Comparison of ENCODE assay signal across 8 mouse cellular contexts in the genomic region with DNA sequence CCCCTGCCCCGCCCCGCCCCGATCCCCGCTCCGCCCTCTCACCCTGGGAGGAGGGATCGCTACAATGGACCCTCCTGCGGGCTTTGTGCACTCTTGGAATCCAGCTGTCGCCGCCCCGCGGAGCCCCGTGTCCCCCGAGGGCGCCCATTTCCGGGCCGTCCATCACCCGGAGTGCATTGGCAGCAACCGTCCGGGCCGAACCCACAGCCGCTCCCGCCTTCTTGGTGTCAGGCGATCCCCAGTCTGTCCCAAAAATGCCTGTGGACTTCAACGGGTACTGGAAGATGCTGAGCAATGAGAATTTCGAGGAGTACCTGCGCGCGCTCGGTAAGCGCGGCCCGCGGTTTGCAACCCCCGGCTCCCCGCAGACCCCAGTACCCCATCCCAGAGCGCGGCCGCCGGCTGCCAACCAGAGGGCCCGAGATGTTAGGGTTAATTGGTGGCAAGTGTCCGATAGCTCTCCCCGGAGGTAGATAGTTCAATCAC. TPM values are rescaled to one million over a fixed set of nuclear protein-coding genes. Genes with fewer than 3 reads are reported as not detected.
DNase-seq lines count a peak whose midpoint lies in the region; ATAC-seq and TF ChIP-seq lines count a peak whose summit lies in the region.

No protein-coding gene starts in this region.

- H3K27me3 ChIP-seq in forebrain, embryonic 15.5 days = 0 out of 2 replicates have a peak, but pooled peaks cover 4% of the 10 kb centered on the region
- H3K27me3 ChIP-seq in hindbrain, embryonic 10.5 days (ENCODE audit: insufficient read depth, poor library complexity, severe bottlenecking) = peaks cover 93% of the 10 kb centered on the region
- H3K27me3 ChIP-seq in limb, embryonic 14.5 days (ENCODE audit: control insufficient read depth, insufficient read depth, low read length) = no peaks in the 10 kb centered on the region
- 0 out of 2 replicates have a peak, but pooled peaks cover 11% of the 10 kb centered on the region for H3K27me3 ChIP-seq in midbrain, embryonic 14.5 days (ENCODE audit: control insufficient read depth, insufficient read depth, low read length)

- H3K27ac ChIP-seq in forebrain, embryonic 15.5 days (replicated peaks) = peak overlapping the region; percentile 32; the same call in 1 of the 2 replicates
- peak overlapping the region; percentile 85 for H3K27ac ChIP-seq in hindbrain, embryonic 10.5 days
- 0 out of 2 replicates have a peak overlapping the region, but pooled peaks have one; percentile 9 for H3K27ac ChIP-seq in limb, embryonic 14.5 days (replicated peaks; ENCODE audit: low read depth, low read length)
- no peak overlapping the region for H3K27ac ChIP-seq in midbrain, embryonic 14.5 days (replicated peaks; ENCODE audit: low read depth, low read length)

- H3K36me3 ChIP-seq in forebrain, embryonic 15.5 days = no peaks in the 10 kb centered on the region
- H3K36me3 ChIP-seq in hindbrain, embryonic 10.5 days = no peaks in the 10 kb centered on the region
- no peaks in the 10 kb centered on the region for H3K36me3 ChIP-seq in limb, embryonic 14.5 days (ENCODE audit: control insufficient read depth, insufficient read depth, low read length)
- H3K36me3 ChIP-seq in midbrain, embryonic 14.5 days (ENCODE audit: control insufficient read depth, insufficient read depth, low read length) = no peaks in the 10 kb centered on the region

- H3K9me3 ChIP-seq in forebrain, embryonic 15.5 days = no peaks in the 10 kb centered on the region
- H3K9me3 ChIP-seq in hindbrain, embryonic 10.5 days = no peaks in the 10 kb centered on the region
- H3K9me3 ChIP-seq in limb, embryonic 14.5 days (ENCODE audit: control insufficient read depth, low read length) = no peaks in the 10 kb centered on the region
- no peaks in the 10 kb centered on the region for H3K9me3 ChIP-seq in midbrain, embryonic 14.5 days (ENCODE audit: control insufficient read depth, low read length)

- H3K4me2 ChIP-seq in forebrain, embryonic 15.5 days (replicated peaks) = peak overlapping the region; percentile 86
- peak overlapping the region; percentile 79 for H3K4me2 ChIP-seq in limb, embryonic 14.5 days (replicated peaks; ENCODE audit: low read depth, low read length, severe bottlenecking)
- H3K4me2 ChIP-seq in midbrain, embryonic 14.5 days (ENCODE audit: low read length) = peak overlapping the region; percentile 71

- H3K4me3 ChIP-seq in forebrain, embryonic 15.5 days = peak overlapping the region; percentile 59
- peak overlapping the region; percentile 64 for H3K4me3 ChIP-seq in hindbrain, embryonic 10.5 days
- H3K4me3 ChIP-seq in limb, embryonic 14.5 days (replicated peaks; ENCODE audit: low read length) = peak overlapping the region; percentile 60
- H3K4me3 ChIP-seq in midbrain, embryonic 14.5 days (replicated peaks; ENCODE audit: low read depth, low read length) = peak overlapping the region; percentile 42

- H3K4me1 ChIP-seq in forebrain, embryonic 15.5 days = peaks cover 27% of the 10 kb centered on the region
- peaks cover 66% of the 10 kb centered on the region for H3K4me1 ChIP-seq in hindbrain, embryonic 10.5 days (replicated peaks)
- peaks cover 27% of the 10 kb centered on the region for H3K4me1 ChIP-seq in limb, embryonic 14.5 days (ENCODE audit: control insufficient read depth, insufficient read depth, low read length)
- peaks cover 23% of the 10 kb centered on the region for H3K4me1 ChIP-seq in midbrain, embryonic 14.5 days (ENCODE audit: control insufficient read depth, insufficient read depth, low read length)

- under 1% methylated on average over 42 of the region's 42 CpGs for WGBS in forebrain, embryonic 15.5 days
- under 1% methylated on average over 42 of the region's 42 CpGs for WGBS in hindbrain, embryonic 10.5 days
- WGBS in limb, embryonic 14.5 days = 1% methylated on average over 29 of the region's 42 CpGs
- WGBS in midbrain, embryonic 14.5 days = under 1% methylated on average over 41 of the region's 42 CpGs

- DNase-seq in right cerebral cortex, postnatal 4 days = peak; percentile 29
- DNase-seq in right cerebral cortex, adult 2 months (ENCODE audit: low spot score in 2 of 2) = no peak
- peak; percentile 70 for DNase-seq in hindbrain, embryonic 10.5 days (ENCODE audit: low spot score)
- DNase-seq in limb, embryonic 14.5 days (ENCODE audit: low spot score) = peak; percentile 38
- DNase-seq in midbrain, embryonic 14.5 days = peak; percentile 65
- DNase-seq in urinary bladder, postnatal 14 days (ENCODE audit: low spot score) = peak; percentile 58
- no peak for DNase-seq in right cerebral cortex, postnatal 25 days

- peak; percentile 42 for ATAC-seq in forebrain, embryonic 15.5 days (replicated peaks)
- ATAC-seq in limb, embryonic 14.5 days (ENCODE audit: low FRiP score, low read depth) = peak; percentile 74
- ATAC-seq in midbrain, embryonic 14.5 days (ENCODE audit: low FRiP score, low TSS enrichment) = peak; percentile 61

- no peak for TF ChIP-seq POLR2A in limb, embryonic 14.5 days (IDR thresholded peaks at IDR 0.05; ENCODE audit: borderline replicate concordance, extremely low read depth, insufficient read depth, insufficient read length)

- H3K9ac ChIP-seq in forebrain, embryonic 15.5 days (replicated peaks) = peak overlapping the region; percentile 70
- H3K9ac ChIP-seq in limb, embryonic 14.5 days (ENCODE audit: low read depth, low read length, severe bottlenecking) = peak overlapping the region; percentile 74
- H3K9ac ChIP-seq in midbrain, embryonic 14.5 days (replicated peaks; ENCODE audit: low read length) = peak overlapping the region; percentile 49

RNA-seq across cellular contexts. Expression of gene Rbp1, which starts 2.0 kb away (rescaled TPM):
- polyA plus RNA-seq in forebrain, embryonic 15.5 days (2015; fragmentation: Nextera tagmentation; extraction: Ambion mirVana) = 42.7 and 49.4 TPM in 2 replicates
- 29.2 and 30.2 TPM in 2 replicates for polyA plus RNA-seq in hindbrain, embryonic 10.5 days (2016; fragmentation: Nextera tagmentation; extraction: Ambion mirVana)
- polyA plus RNA-seq in limb, embryonic 14.5 days (2012; rRNA removed) = 39.4 and 49.9 TPM in 2 replicates
- polyA plus RNA-seq in limb, embryonic 14.5 days (2014; fragmentation: Nextera tagmentation; extraction: Ambion mirVana) = 47.5 and 56.4 TPM in 2 replicates
- 15.4 and 26.1 TPM in 2 replicates for polyA plus RNA-seq in midbrain, embryonic 14.5 days (2014; fragmentation: Nextera tagmentation; extraction: Ambion mirVana)

Comparison
In these comparisons a context has a peak if more than half of its experiments do, and no peak if none do; other contexts are left out.
1. DNase-seq: peak in right cerebral cortex, postnatal 4 days (single experiment), hindbrain, embryonic 10.5 days (single experiment), limb, embryonic 14.5 days (single experiment), midbrain, embryonic 14.5 days (single experiment) and urinary bladder, postnatal 14 days (single experiment); none in right cerebral cortex, adult 2 months (0 of 2) and right cerebral cortex, postnatal 25 days (single experiment).
2. Peak in every context shown above with its lines, with median percentiles within 50 percentile points of each other: ATAC-seq, H3K4me2 ChIP-seq, H3K4me3 ChIP-seq and H3K9ac ChIP-seq.